Mouse (Mus musculus): ENCODE measurements around the gene Nemp1.
"Not testable (repeated sequence)": the region's sequence is repeated elsewhere in the genome, so short reads cannot be mapped to it uniquely, and the experiment has no call there.

Nemp1 gene

DNA sequence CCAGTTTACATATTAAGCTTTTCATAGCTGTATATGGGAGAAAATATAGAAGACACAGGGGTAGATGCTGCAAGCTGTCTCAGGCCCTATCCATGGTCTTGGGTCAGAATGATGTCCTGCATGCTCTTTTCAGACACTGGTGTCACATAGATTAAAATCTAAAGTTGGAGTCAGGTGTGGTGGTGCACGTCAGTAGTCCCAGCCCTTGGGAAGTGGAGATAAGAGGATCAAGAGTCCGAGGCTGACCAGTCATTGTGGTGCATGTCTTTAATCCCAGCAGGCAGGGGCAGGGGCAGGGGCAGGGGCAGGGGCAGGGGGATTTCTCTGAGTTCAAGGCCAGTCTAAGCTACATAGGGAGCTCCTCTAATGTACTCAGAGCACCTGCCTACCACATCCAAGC is 20.9 kb upstream of the Nemp1 start:
- DNase-seq, result no peak

DNA sequence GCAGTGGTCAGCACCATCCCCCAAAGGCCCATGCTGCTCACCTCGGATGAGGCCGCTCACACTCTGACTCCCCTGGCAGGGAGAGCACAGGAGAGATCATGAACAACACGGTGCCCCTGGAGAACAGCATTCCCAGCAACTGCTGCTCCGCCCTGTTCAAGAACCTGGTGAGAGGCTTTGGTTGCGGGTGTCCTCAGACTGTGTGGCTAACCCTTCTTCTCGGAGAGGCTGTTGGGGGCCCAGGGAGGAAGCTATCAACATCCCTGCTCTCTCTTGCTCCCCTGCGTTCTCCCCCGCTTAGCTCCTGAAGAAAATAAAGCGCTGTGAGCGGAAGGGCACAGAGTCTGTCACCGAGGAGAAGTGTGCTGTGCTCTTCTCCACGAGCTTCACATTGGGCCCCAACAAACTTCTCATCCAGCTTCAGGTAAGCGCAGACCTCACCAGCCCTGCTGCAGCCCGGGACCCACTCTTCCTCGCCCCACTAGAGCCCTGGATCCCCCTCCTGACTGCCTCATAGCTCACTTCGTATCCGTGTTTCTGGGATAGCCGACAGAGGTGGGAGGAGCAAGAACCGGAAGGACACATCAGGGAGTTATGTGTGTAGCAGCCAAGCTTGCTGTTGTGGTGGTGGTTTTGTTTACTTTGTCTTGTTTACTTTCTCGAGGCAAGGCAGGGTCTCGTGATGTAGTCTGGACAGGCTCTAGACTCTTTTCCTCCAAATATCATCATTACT is 13.6 kb upstream of the Nemp1 start:
- no peak for DNase-seq

DNA sequence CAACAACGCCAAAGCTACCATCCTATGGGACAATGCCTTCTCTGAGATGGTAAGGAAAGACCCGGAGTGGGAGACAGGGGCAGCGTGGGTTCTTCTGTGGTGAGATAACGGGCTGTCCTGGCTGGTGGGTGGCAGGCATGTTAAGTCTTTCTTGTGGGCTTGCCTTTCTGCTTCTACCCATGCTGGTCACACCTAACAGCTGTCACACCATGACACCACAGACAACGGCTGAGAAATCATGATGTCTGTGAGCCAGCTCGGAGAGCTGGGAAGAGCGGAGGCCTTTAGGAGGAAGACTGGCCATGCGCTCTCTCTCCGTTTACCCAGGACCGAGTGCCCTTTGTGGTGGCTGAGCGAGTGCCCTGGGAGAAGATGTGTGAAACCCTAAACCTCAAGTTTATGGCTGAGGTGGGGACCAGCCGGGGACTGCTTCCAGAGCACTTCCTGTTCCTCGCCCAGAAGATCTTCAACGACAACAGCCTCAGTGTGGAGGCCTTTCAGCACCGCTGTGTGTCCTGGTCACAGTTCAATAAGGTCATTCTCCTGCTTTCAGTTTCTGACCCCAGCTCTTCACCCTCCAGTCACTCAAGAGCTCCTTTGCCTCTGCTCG is 11.6 kb upstream of the Nemp1 start:
- DNase-seq, result no peak

DNA sequence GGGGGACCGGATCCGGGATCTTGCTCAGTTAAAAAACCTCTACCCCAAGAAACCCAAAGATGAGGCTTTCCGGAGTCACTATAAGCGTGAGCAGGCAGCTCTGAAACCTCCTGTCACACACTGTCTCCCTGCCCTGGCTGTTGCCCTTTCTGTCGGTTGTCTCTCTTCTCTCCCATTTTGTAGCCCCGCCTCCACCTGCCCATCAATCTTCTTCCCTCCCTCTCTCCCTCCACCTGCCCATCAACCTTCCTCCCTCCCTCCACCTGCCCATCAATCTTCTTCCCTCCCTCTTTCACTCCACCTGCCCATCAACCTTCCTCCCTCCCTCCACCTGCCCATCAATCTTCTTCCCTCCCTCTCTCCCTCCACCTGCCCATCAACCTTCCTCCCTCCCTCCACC is 9.1 kb upstream of the Nemp1 start:
- DNase-seq, result not testable (repeated sequence)

DNA sequence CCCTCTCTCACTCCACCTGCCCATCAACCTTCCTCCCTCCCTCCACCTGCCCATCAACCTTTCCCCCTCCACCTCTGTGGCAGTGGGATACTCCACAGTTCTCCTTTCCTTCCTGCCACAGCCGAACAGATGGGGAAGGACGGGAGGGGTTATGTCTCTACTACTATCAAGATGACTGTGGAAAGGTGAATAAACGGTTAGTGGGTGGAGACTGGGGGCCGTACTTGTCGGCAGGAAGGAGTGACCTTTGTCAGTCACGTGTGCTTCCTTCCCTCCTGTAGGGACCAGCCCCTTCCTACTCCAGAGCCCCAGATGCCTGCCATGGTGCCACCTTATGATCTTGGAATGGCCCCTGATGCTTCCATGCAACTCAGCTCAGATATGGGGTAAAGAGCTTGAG is 8.6 kb upstream of the Nemp1 start:
- DNase-seq, result peak in 1 of 2 experiments; percentile 41

DNA sequence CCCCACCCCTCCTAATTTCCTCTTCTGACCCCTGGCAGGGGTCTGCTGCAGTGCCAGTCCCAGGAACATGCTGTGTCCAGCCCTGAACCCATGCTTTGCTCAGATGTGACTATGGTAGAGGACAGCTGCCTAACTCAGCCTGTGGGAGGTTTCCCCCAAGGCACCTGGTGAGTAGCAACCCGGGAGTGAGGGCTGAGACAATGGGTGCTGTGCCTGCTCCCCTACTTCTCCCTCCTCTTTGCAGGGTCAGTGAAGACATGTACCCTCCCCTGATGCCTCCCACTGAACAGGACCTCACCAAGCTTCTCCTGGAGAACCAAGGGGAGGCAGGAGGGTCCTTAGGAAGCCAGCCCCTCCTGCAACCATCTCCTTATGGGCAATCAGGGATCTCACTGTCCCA is 7.2 kb upstream of the Nemp1 start:
- DNase-seq, result no peak

DNA sequence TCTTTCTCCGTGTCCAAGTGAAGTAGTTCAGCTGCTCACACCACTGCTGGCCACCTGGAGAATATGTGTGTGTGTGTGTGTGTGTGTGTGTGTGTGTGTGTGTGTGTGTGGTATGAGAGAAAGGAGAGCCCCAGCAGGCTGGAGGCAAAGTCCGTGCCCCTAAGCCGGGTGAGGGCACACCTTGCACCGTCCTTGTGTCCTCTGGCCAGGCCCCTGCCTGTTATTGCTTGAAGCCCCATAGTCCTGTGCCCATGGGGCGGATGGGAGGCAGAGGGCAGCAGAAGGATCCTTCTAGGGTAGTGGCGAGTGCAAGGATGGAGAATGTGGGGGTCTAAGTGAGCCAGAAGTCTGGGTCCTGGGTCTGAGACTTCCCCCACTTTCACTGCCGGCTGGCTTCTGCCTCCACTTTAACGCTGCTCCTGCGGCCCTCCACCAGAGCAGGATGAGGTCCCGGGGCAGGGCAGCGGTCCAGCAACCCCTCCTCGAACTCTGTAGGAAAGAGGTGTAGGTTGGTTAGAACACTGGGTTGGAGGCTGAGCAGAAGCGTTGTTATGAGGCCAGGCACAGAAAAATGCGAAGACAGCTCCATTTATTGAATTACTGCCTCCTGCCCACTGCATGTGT is 5.3 kb upstream of the Nemp1 start:
- peak in 1 of 2 experiments; percentile 55 for DNase-seq

DNA sequence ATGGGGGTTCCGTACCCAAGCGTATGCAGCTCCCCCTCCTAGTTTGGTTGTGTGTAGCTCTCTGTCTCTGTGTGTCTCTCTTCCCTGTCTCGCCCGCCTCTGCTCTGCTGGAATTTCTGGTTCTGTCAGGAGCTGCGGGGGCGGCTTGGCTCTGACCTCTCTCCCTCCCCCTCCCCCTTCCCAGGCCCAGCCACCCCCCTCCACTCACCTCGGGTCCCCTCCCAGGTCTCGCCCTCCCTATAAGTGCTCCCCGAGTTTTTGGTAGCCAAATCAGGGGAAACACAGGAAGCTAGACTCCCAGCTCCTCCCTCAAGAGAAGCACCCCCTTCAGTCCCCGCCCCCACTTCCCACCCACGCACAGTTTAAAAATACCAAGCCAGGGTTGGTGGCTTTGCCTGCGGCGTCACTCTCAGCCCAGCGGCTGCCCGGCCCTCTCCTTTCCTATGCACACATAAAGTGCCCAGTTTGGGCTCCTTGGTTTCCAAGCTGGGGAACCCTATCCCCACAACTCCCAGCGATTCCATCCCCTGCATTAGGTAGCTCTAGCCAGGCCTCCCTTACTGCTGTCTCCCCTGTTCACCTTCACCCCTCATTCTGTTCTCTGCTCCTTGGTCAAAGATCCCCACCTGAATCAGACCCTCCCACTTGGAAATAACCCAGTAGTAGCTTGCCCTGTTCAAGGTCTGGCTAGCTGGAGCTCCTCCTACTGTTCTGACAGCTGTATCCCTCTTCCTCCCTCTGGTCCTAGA is 4.6 kb upstream of the Nemp1 start:
- DNase-seq, result peak; percentile 79 to 89

DNA sequence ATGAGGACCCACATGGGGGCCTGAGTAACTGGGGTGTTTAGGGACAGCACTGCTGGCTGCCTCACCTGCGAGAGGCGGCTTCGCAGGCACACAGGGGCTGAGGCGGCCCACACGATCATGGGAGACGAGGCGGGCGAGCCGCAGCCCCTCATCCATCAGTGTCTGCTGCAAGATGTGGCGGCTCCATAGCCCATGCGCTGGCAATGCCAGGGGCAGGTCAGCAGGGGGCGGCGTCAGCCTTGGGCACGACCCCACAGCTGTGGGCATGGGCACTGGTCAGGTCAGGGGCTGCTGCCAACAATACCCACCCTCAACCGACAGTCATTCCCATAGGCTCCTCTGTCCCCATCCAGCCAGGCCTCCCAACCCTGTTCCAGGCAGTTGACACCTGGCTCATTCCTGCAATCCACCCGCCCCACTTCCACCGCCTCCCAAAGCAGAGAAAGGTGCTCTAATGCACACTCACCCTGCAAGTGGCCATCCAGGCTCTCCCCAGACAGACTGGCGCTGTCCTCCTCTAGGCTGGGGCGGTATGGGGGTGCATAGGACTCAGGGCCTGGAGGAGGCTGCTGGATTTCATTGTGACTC is 3.9 kb upstream of the Nemp1 start:
- peak in 1 of 2 experiments; percentile 49 for DNase-seq

DNA sequence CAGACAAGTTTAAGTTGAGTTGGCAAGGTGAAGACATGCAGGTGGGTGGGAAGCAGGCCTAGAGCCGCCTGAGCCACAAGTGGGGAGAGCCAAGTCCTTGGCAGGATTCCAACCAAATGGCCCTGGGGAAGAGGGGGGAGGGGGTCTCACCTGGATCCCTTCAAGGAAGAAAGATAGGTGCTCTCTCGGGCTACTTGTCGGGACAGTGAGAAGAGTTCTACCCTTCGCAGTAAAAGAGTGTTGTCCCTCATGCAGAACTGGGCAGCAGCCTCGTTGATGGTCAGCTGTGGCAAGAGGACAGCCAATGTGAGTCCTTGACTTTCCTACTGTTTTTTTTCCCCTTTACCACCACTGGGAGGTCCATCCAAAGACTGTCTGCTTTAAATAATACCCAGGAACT is 3.1 kb upstream of the Nemp1 start:
- DNase-seq, result peak in 1 of 2 experiments; percentile 23

DNA sequence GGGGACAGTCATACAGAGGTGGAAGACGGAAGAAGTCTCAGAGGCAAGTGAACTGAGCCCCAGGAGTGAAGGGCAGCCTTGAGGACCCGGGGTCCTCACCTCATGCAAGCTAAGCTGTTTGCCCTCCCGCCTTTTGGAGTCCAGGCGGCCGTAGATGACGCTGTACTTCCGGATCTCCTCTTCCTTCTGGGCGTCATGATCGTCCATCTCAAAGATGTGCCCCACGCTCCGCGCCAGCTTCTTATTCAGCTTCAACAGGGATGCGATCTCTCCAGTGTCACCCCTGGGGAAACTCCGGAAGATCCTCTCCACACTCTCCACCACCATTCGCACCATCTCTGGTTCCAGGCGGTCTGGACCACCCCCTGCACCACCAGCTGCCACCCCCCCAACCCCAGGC is 2.5 kb upstream of the Nemp1 start:
- DNase-seq, result no peak

DNA sequence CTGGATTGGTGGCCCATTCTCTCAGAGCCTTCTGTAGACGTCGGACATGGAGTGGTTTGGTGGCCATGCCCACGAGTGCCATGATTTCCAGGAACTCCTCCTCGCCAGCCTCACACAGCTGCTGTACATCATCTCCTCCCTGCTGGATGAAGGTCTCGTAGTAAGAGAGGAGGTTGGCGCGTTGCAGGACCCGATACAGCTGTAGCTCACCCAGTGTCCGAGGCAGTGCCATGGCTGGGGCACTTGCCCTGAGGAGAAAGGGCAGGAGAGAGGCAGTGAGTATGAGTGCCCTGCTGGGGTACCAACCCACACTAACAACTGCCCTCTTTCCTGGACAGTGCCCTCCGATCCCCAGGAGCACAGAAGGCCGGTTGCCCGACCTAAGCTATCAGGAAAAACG is 1.8 kb upstream of the Nemp1 start:
- no peak for DNase-seq

DNA sequence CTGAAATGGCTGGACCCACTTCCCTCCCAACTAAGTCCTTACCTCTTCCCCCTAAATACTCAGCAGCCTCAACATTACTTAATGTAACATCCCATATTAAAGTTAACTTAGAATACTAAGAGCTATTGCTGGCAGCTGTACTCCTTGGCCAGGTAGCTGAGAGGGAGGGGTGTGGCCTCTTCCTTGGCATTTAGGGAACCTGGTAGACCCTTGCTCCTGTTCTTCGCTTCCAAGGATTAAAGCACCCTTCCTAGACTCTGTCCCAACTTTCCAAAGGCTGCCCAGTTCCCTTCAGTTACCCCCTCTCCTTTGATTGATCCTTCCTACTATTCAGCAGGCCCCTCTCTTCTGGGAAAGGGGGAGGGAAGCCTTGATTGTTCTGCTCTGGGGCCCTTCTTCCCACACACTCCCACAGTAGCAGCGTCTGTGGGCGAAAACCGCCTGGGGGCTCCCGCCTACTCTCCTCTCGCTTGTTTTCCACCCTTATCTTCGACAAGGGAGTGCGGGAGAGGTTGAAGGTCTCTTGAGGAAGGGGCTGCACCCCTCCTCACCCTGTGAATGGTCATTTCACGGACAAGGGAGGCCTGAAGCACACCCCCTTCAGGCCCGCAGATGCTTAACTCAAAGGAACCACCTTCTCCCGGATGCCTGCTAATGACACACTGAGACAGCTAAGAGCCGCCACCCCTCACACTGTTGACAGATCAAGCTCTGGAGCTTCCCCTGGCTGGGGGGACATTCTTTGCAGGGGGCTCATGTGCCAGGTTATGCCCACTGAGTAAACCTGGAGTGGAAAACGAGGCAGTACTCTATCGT is 1.1 kb upstream of the Nemp1 start:
- DNase-seq, result no peak

DNA sequence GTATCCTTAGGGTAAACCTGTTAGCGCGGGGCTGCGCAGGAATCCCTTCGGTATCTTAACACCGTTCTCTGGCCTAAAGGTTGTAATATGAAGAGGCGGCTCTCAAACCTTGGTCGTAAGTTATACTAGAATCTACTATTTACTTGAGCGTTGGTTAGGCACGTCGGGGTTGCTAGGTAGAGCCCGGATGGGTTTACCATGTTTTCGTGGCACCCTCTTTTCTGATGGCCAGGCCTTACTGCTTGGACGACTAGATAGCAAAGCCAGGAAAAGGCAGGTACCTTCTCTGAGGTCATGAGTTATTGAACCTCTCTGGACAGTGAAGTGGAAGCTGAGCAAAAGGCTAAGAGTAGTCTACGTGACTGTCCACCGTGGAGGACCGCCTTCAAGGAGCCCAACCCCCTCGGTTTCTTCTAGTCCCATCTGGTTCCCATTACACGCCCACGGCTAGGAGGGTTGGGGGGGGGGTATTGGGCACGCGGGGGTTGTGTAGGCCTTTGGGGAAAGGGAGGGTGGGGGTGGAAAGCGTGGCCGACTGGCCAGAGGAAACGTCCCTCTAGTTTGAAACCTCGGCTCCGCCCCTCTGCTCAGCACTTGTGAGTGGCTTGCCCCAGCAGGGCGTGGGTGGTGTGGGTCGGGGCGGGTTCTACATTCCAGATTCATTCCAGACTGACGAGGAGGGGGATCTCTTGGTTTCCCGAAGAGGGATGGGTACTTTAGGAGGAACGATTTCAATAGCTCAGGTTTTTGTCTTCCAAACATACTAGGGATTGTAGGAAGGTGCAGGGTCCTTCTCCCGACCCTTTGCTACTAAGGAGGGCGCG is 780 bp downstream of the Nemp1 start:
- DNase-seq, result peak; percentile 91 to 93

DNA sequence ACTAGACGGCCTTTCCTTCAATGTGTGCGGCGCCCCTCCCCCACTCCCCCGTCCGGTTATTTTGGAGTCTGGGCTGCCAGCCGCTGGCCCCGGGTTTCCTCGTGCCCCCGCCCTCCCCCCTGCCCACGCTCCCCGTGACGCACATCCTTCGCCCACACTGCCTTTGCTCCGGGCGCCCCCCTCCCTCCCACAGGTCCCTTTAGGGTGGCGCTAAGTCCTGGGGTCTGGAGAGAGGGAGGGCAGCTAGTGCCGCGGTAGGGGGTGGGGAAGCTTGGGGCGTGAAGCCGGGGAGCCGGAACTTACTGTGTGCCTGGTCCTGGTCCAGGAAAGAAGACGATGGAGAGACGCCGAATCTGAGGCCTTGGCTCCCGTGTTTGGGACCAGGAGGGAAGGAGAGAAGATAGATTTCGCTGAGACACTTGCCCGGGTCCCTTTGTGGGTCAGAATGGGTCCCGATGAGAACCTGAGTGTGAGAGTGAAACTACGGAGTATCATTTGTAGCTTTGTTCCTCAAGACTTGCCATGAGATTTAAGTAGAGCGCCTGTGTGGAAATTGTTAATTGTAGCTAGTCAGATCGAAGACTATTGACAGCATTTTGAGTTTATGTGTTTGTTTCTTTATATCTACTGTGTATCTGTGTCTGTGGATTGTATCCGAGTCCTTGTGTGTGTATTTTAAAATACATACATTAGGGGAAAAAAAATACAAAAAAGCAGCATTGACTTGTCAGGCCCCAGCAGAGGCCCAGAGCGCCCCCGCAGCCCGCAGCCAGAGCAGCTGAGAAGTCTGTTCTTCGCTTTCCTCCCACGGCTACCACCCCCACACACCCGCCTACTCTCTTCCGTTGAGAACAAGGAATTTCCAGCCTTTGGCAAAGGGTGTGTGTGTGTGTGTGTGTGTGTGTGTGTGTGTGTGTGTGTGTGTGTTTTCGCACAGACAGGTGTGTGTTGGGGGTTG is 1.7 kb downstream of the Nemp1 start, which contains the start of gene Nab2:
Nab2 (minus strand) TSS at position 476 of the 958 bp plus-strand sequence.
- DNase-seq, result peak; percentile 73 to 76

DNA sequence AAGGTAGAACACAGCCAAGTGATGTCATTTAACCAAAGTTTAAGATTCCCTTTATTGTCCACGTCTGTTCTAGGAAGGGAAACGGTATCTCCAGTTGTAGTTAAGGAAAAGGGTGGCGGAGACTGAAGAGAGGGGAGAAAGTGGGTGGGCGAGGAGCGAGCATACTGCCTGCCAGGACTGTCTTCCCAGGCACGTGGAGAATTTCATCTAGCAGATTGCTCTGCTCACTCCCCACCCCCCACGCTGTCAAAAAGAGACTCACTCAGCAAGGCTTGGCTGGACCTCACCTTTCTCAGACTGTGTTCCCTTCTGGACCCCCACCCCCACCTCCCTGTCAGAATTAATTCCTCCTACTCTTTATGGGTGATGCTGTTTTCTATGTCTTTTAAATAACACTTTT is 2.5 kb downstream of the Nemp1 start:
- DNase-seq, result no peak

DNA sequence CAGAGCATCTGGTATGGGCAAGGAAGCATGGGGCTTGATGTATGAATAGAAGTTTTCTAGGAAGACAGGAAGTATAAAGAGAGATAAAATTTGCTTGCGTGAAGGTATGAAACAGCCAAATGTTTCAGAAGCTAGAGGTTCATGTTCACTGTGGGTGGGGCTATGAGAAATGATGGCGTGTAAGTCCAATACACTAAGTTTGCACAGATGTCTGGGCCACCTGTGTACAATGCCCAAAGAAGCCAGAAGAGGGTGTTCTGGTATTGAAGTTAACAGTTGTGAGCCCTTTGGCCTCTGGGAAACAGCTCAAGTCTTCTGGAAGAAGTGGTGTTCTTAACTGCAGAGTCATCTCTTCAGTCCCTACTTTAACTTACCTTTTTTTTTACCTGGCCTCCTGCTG is 3.5 kb downstream of the Nemp1 start:
- no peak for DNase-seq

DNA sequence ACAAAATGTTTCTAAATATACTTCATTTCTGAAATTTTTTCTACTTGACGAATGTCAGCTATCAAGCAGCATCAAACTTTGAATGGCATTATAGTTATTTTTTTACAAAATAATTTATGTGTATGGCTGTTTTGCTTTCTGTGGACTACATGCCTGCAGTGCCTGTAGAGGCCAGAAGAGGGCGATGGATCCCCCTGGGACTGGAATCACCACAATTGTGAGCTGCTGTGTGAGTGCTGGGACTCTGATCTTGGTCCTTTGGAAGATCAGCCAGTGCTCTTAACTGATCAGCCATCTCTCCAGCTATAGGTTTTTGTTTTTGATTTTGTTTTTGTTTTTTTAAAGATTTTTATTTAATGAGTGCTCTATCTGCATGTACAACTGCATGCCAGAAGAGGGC is 4.6 kb downstream of the Nemp1 start:
- DNase-seq, result peak in 1 of 2 experiments; percentile 33

DNA sequence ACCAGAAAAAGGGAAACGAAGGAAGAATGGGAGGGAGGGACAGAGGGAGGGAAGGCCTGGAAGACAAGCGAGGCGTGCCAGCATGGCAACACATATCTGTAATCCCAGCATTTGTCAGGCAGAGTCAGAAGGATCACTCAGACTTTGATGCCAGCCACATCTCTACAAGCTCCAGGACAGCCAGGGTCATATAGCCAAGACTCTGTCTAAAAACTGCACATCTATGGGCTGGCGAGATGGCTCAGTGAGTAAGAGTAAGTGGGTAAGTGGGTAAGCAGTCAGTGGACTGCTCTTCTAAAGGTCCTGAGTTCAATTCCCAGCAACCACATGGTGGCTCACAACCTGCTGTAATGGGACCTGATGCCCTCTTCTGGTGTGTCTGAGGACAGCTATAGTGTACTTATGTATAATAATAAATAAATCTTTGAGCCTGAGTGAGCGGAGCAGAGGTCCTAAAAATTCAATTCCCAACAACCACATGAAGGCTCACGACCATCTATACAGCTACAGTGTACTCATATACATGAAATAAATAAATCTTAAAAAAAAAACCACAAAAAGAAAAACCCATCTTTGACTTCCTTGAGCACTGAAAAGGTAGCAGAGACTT is 7.5 kb downstream of the Nemp1 start:
- no peak for DNase-seq

Data from kidney, adult 8-10 months (tissue).